Mouse (Mus musculus): ENCODE measurements at regions not wholly inside any gene's neighbourhood (a gene's known extent, or its start where the extent isn't known, plus 50 kb on each side); places are given as distances from the start of the nearest gene placed in this dataset.

- TF ChIP-seq EP300 (IDR thresholded peaks at IDR 0.05) (no peak), CTCF (IDR thresholded peaks at IDR 0.05) (no peak)
Measured at GRCm38 (mm10) chr2:51058158-51058557, 90.8 kb downstream of the Rnd3 start.

Measured in lung, postnatal 0 days (tissue).